Mouse (Mus musculus): ENCODE measurements around the gene C87436.

The C87436 gene

GRCm38 (mm10) chr6:86438272-86439118 is at the start of gene C87436:
TSS of gene C87436 (plus strand) at chr6:86438374.
- peak; percentile 94 to 97 for DNase-seq

DNA sequence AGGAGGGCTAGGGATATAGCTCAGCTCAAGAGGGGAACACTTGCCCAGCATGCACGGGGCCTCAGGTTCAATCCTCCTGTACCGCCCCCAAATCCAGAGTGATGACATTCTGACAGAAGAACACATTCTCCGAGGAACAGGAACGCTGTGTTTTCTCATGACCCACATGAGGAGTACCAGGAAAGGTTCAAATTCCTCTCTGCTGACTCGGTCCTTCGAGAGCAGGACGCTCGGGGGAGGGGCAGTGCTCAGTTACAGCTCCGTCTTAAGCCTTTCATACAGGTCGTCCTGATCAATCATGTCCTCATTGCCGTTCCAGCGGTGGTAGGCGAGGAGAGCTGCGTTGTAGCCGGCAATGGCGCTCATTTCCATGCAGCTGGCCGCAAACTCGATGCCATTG is 49.7 kb upstream of the C87436 start:
- DNase-seq = peak; percentile 48 to 61

DNA sequence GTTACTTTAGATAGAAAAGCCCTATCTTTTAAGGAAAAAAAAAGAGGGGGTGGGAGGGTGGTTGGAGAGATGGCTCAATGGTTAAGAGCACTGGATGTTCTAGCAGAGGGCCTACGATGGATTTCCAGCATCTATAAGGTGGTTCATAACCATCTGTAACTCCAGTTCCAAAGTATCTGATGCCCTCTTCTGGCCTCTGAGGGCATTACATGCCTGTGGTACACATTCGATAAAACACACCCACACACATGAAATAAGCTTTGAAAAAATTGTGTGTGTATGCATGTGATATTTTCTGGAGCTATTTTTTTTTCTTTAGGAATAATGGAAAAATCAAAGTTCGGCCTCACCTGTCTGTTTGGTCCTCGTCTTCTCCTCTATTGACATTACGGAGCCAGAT is 46.8 kb upstream of the C87436 start:
- no peak for DNase-seq

GRCm38 (mm10) chr6:86393187-86393586 is 45.0 kb upstream of the C87436 start:
- DNase-seq = no peak

DNA sequence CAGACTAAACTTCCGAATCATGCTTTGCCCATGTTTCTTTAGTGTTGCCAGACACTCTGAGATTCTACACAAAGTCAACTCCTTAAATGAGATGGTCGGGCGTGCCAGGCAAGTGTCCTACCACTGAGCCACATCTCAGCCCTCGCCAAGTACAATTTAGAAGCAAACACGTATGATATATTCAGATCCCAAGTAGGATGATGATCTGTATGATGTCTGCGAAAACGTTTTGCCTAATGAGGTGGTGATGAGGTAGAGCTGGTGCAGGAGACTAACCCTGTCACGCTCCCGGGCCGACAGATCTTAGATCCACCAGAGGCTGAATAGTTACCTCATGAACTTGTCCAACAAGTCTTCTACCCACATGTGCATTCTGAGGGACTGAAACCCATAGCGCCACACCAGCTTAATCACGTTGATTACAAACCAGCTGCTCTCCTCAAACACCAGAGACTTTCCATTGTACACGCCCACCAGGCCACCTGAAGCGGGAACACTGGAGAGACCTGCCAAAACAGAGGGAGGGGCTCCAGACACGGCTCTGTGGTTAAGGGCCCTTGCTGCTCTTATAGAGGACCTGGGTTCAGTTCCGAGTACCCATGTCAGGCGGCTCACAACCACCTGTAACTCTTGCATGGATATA is 44.0 kb upstream of the C87436 start:
- DNase-seq = no peak

DNA sequence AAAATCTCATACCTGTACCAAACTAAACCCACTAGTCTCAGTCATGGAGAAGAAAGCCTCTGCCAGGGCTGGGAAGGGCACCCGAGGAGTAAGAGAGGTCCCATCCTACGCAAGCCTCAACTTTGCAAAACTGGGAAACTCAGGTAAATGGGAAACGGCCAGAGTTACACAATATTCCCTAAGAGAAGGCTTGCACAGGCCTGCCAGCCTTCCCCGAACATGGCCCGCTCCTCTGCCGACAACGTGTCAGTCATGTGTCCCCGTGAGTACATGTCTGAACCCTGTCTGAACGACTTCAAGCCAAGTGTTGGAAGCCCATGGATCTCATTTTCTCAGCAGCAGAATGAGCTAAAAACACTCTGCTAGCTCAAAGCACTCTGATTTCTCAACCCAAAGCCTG is 43.2 kb upstream of the C87436 start:
- no peak for DNase-seq

GRCm38 (mm10) chr6:86395969-86396368 is 42.2 kb upstream of the C87436 start:
- DNase-seq = no peak

GRCm38 (mm10) chr6:86396581-86397256 is 41.5 kb upstream of the C87436 start, which contains the start of gene Pcyox1:
TSS of gene Pcyox1 (minus strand) at chr6:86397154.
- DNase-seq = peak; percentile 91 to 93

GRCm38 (mm10) chr6:86397257-86397980 is 40.8 kb upstream of the C87436 start:
- DNase-seq = no peak

DNA sequence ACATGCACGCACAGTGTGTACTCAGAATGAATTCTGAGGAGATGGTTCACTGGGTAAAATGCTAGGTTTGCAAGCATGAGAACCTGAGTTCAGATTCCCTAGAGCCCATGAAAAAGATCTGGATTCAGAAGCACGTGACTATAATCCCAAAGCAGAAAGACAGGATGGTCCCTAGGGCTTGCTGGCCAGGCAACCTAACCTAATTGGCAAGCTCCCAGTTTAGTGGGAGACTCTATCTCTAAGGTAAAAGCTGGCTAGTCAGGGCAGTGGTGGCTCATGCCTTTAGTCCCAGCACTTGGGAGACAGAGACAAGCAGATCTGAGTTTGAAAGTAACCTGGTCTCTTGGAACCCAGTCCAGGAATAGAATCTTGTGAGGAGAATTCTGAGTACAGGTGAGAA is 39.2 kb upstream of the C87436 start:
- DNase-seq = no peak

DNA sequence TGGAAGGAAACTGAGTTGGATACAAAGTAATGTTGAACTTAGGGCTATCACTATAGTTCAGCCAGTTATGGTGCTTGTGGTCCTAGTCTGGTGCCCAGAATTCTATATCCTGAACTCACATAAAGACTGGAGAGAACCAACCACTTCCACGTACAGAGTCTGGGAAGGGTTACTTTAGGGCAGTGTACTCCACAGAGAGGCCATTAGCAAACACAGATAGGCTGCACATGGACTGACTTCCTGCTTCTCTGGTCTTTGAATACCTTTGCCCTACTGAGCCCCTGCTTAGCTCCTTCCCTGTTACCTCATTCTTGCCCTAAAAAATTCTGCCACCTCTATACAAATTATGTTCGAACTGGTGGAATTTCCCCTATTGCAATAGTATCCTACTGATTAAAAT is 38.2 kb upstream of the C87436 start:
- DNase-seq = no peak

DNA sequence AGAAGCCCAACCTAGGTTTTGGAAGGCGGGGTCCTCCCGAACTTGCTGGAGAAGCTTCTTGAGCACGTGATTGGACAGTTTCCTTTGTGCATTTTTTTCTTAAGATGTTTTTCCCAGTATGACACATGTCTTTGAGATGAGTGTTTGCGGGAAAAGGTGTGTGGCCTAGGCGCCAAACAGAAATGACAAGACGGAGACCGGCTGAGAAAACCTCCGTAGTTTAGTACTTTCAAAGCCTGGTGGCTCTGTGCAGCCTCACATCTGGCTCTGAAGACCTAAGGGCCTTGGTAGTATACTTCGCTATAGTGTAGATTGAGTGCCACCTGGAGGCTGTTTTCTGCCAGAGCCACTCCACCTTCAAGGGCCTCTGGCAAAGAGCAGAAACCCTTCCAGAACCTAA is 37.2 kb upstream of the C87436 start:
- peak; percentile 90 to 91 for DNase-seq

- no peak for DNase-seq
These were observed 35.2 kb upstream of the C87436 start for GRCm38 (mm10) chr6:86402681-86403607.

GRCm38 (mm10) chr6:86403728-86404099 is 34.5 kb upstream of the C87436 start:
- DNase-seq = peak in 1 of 2 experiments; percentile 92

DNA sequence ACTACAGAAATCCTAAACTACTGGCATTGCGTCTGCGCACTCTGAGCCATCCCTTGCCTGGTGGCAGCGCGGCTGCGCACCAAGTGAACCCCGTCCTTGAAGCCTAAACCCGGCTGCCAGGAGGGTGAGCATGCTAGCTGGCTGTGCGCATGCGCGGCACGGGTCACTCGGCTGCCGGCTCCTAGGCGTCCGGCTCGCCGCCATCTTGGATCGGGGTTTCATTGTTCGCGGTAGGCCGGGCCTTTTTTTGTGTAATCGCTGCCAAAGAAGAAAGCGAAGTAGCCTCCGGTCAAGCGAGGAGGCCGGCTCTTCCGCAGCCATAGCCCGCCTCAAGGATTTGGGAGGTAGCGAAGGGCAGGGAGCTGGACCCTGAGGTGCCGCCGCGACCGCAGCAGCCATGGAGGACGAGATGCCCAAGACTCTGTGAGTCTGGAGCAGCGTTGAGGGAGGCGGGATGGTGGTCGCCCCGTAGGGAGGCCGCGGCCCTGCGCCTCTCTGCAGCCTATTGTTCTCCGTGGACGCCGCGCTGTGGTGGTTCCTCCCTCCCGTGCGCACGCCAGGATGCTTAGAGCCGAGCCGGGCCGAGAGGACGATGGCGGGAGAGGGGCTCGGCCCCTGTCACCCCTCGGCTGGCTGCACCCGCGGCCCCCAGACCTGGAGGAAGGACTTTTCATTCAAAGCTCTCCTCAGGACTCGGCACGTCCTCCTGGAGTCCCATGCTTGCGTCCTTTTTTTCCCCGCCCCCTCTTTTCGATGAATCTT is 33.9 kb upstream of the C87436 start, which contains the start of gene Tia1:
Gene Tia1, plus strand, starts transcription at position 120 of the 762 bp plus-strand sequence.
- peak; percentile 97 to 99 for DNase-seq

DNA sequence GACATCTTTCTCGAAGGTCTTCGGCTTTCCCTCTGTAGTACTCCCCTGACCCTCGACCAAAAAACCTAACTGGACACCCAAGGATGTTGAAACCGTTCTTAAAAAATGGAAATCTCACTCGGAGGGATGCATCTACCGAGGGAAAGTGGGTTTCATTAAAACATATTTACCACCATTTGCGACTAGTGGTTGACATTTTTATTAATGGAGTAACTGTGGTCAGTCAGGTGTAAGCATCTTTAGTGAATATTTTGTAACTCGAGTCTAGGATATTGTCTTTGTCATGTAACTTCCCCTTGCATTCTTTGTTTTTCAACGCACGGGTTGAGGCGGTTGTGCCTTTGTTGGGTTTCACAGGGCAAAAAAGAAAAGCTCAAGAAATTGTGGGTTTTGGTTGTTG is 33.2 kb upstream of the C87436 start:
- no peak for DNase-seq

DNA sequence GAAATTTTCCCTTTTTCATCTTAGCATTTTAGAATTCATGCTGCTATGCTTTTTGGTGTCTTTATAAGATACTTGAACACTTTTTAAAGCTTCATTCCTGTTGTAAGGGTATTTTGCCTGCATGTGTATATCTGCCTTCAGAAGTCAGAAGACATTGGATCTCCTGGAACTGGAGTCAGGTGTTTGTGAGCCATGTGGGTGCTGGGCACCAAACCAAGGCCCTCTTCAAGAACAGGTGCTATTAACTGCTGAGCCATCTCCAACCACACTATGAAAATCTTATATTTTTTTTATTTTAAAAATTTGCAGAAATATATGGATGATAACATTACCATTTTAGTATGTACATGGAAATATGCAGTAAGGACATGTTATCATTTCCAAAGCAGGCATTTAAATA is 31.9 kb upstream of the C87436 start:
- no peak for DNase-seq

GRCm38 (mm10) chr6:86418711-86419110 is 19.5 kb upstream of the C87436 start:
- DNase-seq = no peak

GRCm38 (mm10) chr6:86419239-86419638 is 18.9 kb upstream of the C87436 start:
- no peak for DNase-seq

- no peak for DNase-seq
These were observed 17.7 kb upstream of the C87436 start for GRCm38 (mm10) chr6:86420491-86420890.

DNA sequence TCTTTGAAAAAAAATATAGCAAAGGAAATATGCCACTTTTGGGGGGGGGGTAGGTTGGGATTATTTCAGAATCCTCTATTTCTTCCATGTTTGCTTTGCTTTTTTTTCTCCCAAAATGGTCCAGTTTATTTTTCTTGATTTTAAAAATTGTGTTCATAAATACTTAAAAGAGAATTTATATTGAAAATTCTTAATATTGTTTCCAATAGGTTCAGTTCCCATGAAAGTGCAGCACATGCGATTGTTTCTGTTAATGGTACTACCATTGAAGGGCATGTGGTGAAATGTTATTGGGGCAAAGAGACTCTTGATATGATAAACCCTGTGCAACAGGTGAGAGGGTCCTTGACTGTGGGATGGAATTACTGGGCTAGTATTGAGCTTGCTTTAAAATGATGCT is 11.8 kb upstream of the C87436 start, which contains the start of gene Gm44790:
Gene Gm44790, plus strand, starts transcription at position 301 of the 400 bp plus-strand sequence.
- no peak for DNase-seq
